Comparison of ENCODE assay signal across 17 mouse cellular contexts in genomic region chr1:169506354-169506753, GRCm38 (mm10).
"Had no signal": no experiment of that assay in that cellular context is flagged by ENCODE, and none has a peak within 500 bp of the region (broad histone marks: within the 10 kb centered on the region; RNA-seq: fewer than 3 reads in every experiment).

No protein-coding gene starts in this region.

- DNase-seq: liver, postnatal 0 days; lung, adult 2 months; lung, postnatal 14 days; lung, postnatal 36 days; right cerebral cortex, postnatal 25 days; thymus, adult 2 months; thymus, postnatal 25 days; thymus, postnatal 4 days had no signal

- H3K4me3 ChIP-seq: liver, embryonic 15.5 days; lung, embryonic 15.5 days; megakaryocyte, embryonic 14.5 days; midbrain, embryonic 13.5 days; midbrain, embryonic 15.5 days; neural tube, embryonic 12.5 days; stomach, embryonic 15.5 days had no signal

- H3K27ac ChIP-seq: liver, embryonic 15.5 days; lung, embryonic 15.5 days; macrophage; midbrain, embryonic 13.5 days; midbrain, embryonic 15.5 days; neural tube, embryonic 12.5 days; stomach, embryonic 15.5 days; stomach, postnatal 0 days had no signal
